In the genomic region with DNA sequence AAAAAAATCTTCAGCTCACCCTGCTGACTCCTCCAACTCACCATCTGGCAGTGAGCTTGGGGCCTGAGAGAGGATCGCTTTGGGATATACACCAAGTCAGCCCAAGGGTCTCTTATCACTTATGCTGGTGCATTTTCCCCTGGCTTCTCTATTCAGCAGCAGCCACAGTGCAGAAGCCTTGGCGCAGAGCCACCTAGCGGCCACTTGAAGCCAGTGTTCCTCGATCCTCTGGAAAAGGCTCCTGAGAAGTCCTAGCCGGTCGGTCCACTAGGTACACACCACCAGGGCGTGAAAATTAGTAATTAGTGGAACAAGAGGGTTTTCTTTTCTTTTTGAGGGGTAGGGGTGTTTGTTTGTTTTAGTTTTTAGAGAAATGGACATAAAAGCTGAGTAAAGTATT, we compare ENCODE assay signal across 8 mouse cellular contexts. TPM values are rescaled to one million over a fixed set of nuclear protein-coding genes. Genes with fewer than 3 reads are reported as not detected.
DNase-seq lines count a peak whose midpoint lies in the region; ATAC-seq lines count a peak whose summit lies in the region.

No protein-coding gene starts in this region.

- no peaks in the 10 kb centered on the region for H3K9me3 ChIP-seq in kidney, embryonic 16.5 days (ENCODE audit: low read length)
- H3K9me3 ChIP-seq in limb, embryonic 15.5 days: no peaks in the 10 kb centered on the region
- H3K9me3 ChIP-seq in neural tube, embryonic 12.5 days: no peaks in the 10 kb centered on the region

- H3K4me1 ChIP-seq in kidney, embryonic 16.5 days (ENCODE audit: insufficient read depth, low read length): no peaks in the 10 kb centered on the region
- no peaks in the 10 kb centered on the region for H3K4me1 ChIP-seq in limb, embryonic 15.5 days
- H3K4me1 ChIP-seq in neural tube, embryonic 12.5 days: no peaks in the 10 kb centered on the region

- no peak overlapping the region for H3K4me2 ChIP-seq in kidney, embryonic 16.5 days (replicated peaks; ENCODE audit: low read depth, low read length)
- H3K4me2 ChIP-seq in limb, embryonic 15.5 days: no peak overlapping the region
- no peak overlapping the region for H3K4me2 ChIP-seq in neural tube, embryonic 12.5 days (replicated peaks)

- ATAC-seq in kidney, embryonic 16.5 days (ENCODE audit: low FRiP score, low TSS enrichment): peak; percentile 91
- ATAC-seq in limb, embryonic 15.5 days (ENCODE audit: insufficient number of reproducible peaks, low FRiP score, low TSS enrichment, low read depth): 0 out of 2 replicates have a peak, but pooled peaks have one; percentile 55
- peak; percentile 87 for ATAC-seq in neural tube, embryonic 12.5 days (ENCODE audit: low FRiP score, low read depth)

- peak; percentile 19 to 53 for DNase-seq in heart, adult 18-20 months
- DNase-seq in heart, adult 11 months: no peak
- peak; percentile 87 for DNase-seq in embryo, embryonic 11 days
- peak; percentile 14 for DNase-seq in heart, adult 8-10 months (ENCODE audit: low spot score)
- DNase-seq in thymus, postnatal 14 days: peak; percentile 12

- WGBS in kidney, embryonic 16.5 days: 3% methylated on average over 7 of the region's 7 CpGs
- WGBS in limb, embryonic 15.5 days: 7% methylated on average over 7 of the region's 7 CpGs
- WGBS in neural tube, embryonic 12.5 days: 4% methylated on average over 7 of the region's 7 CpGs

- no peak overlapping the region for H3K4me3 ChIP-seq in kidney, embryonic 16.5 days (ENCODE audit: low read length)
- H3K4me3 ChIP-seq in limb, embryonic 15.5 days: no peak overlapping the region
- H3K4me3 ChIP-seq in neural tube, embryonic 12.5 days: no peak overlapping the region

- H3K27ac ChIP-seq in kidney, embryonic 16.5 days (ENCODE audit: low read length): no peak overlapping the region
- no peak overlapping the region for H3K27ac ChIP-seq in limb, embryonic 15.5 days
- H3K27ac ChIP-seq in neural tube, embryonic 12.5 days: no peak overlapping the region

- no peak overlapping the region for H3K9ac ChIP-seq in kidney, embryonic 16.5 days (replicated peaks; ENCODE audit: low read length)
- H3K9ac ChIP-seq in limb, embryonic 15.5 days: no peak overlapping the region
- no peak overlapping the region for H3K9ac ChIP-seq in neural tube, embryonic 12.5 days

- no peaks in the 10 kb centered on the region for H3K36me3 ChIP-seq in kidney, embryonic 16.5 days (ENCODE audit: insufficient read depth, low read length)
- no peaks in the 10 kb centered on the region for H3K36me3 ChIP-seq in limb, embryonic 15.5 days
- H3K36me3 ChIP-seq in neural tube, embryonic 12.5 days: no peaks in the 10 kb centered on the region

- H3K27me3 ChIP-seq in kidney, embryonic 16.5 days (ENCODE audit: insufficient read depth, low read length): no peaks in the 10 kb centered on the region
- no peaks in the 10 kb centered on the region for H3K27me3 ChIP-seq in limb, embryonic 15.5 days
- no peaks in the 10 kb centered on the region for H3K27me3 ChIP-seq in neural tube, embryonic 12.5 days (replicated peaks)

RNA-seq across cellular contexts. Expression of a gene that starts 6.7 kb away (rescaled TPM):
- total RNA-seq in heart, adult 18-20 months (2021): not detected
- not detected for total RNA-seq in heart, adult 8-10 months (2022)
- polyA plus RNA-seq in kidney, embryonic 16.5 days (2015; fragmentation: Nextera tagmentation; extraction: Ambion mirVana): not detected in 2 replicates
- 58.4 and 77.7 TPM in 2 replicates for polyA plus RNA-seq in limb, embryonic 15.5 days (2015; fragmentation: Nextera tagmentation; extraction: Ambion mirVana)
- polyA plus RNA-seq in neural tube, embryonic 12.5 days (2016; fragmentation: Nextera tagmentation; extraction: Ambion mirVana): not detected in 2 replicates

RNA-seq across cellular contexts. Expression of a gene that starts 16.8 kb away (rescaled TPM):
- not detected for total RNA-seq in heart, adult 18-20 months (2021)
- total RNA-seq in heart, adult 8-10 months (2022): not detected
- polyA plus RNA-seq in kidney, embryonic 16.5 days (2015; fragmentation: Nextera tagmentation; extraction: Ambion mirVana): 0.39 and 0.42 TPM in 2 replicates
- 33.4 and 55.3 TPM in 2 replicates for polyA plus RNA-seq in limb, embryonic 15.5 days (2015; fragmentation: Nextera tagmentation; extraction: Ambion mirVana)
- polyA plus RNA-seq in neural tube, embryonic 12.5 days (2016; fragmentation: Nextera tagmentation; extraction: Ambion mirVana): 0.32 TPM in 1 of 2 replicates, not detected in the other

RNA-seq across cellular contexts. Expression of a gene that starts 20.2 kb away (rescaled TPM):
- not detected for total RNA-seq in heart, adult 18-20 months (2021)
- total RNA-seq in heart, adult 8-10 months (2022): not detected
- not detected in 2 replicates for polyA plus RNA-seq in kidney, embryonic 16.5 days (2015; fragmentation: Nextera tagmentation; extraction: Ambion mirVana)
- 2.3 and 24.6 TPM in 2 replicates for polyA plus RNA-seq in limb, embryonic 15.5 days (2015; fragmentation: Nextera tagmentation; extraction: Ambion mirVana)
- not detected in 2 replicates for polyA plus RNA-seq in neural tube, embryonic 12.5 days (2016; fragmentation: Nextera tagmentation; extraction: Ambion mirVana)

RNA-seq across cellular contexts. Expression of a gene that starts 31.8 kb away (rescaled TPM):
- not detected for total RNA-seq in heart, adult 18-20 months (2021)
- not detected for total RNA-seq in heart, adult 8-10 months (2022)
- polyA plus RNA-seq in kidney, embryonic 16.5 days (2015; fragmentation: Nextera tagmentation; extraction: Ambion mirVana): not detected in 2 replicates
- 0.66 TPM in 1 of 2 replicates, not detected in the other for polyA plus RNA-seq in limb, embryonic 15.5 days (2015; fragmentation: Nextera tagmentation; extraction: Ambion mirVana)
- polyA plus RNA-seq in neural tube, embryonic 12.5 days (2016; fragmentation: Nextera tagmentation; extraction: Ambion mirVana): not detected in 2 replicates

RNA-seq across cellular contexts. Expression of a gene that starts 41.5 kb away (rescaled TPM):
- total RNA-seq in heart, adult 18-20 months (2021): not detected
- not detected for total RNA-seq in heart, adult 8-10 months (2022)
- not detected in 2 replicates for polyA plus RNA-seq in kidney, embryonic 16.5 days (2015; fragmentation: Nextera tagmentation; extraction: Ambion mirVana)
- not detected in 2 replicates for polyA plus RNA-seq in limb, embryonic 15.5 days (2015; fragmentation: Nextera tagmentation; extraction: Ambion mirVana)
- polyA plus RNA-seq in neural tube, embryonic 12.5 days (2016; fragmentation: Nextera tagmentation; extraction: Ambion mirVana): not detected in 2 replicates

Comparison
In these comparisons a context has a peak if more than half of its experiments do, and no peak if none do; other contexts are left out.
1. RNA of a gene that starts 6.7 kb away (polyA plus RNA-seq): 58.4 to 77.7 TPM in limb, embryonic 15.5 days; not detected in kidney, embryonic 16.5 days and not detected in neural tube, embryonic 12.5 days; every median in the first group is over 10 times any median in the second.
2. RNA of a gene that starts 16.8 kb away (polyA plus RNA-seq): 33.4 to 55.3 TPM in limb, embryonic 15.5 days; 0.39 to 0.42 TPM in kidney, embryonic 16.5 days and 0.32 TPM in neural tube, embryonic 12.5 days; every median in the first group is over 10 times any median in the second.
3. Peak in every context shown above with its lines, with median percentiles within 50 percentile points of each other: ATAC-seq.